Mouse (Mus musculus) kidney, adult 2 months (tissue): ENCODE measurements at regions not wholly inside any gene's neighbourhood (a gene's known extent, or its start where the extent isn't known, plus 50 kb on each side); places are given as distances from the start of the nearest gene placed in this dataset.

Experiments used
- DNase-seq: peaks from one replicate; pipeline ENCODE4 v3.0.0; 2021
- H3K27ac ChIP-seq: fragments of 200-500 bp; 2 replicates; pipeline ENCODE4 v1.5.1; 2012; ENCODE audit warnings: low read depth, low read length, control low read depth, inconsistent platforms; ENCODE audit not compliant: insufficient read depth
- H3K27me3 ChIP-seq: fragments of 200-500 bp; replicated peaks from 2 replicates; pipeline ENCODE4 v1.6.1; 2012; ENCODE audit warnings: mild to moderate bottlenecking, moderate library complexity, low read length, inconsistent platforms; ENCODE audit not compliant: control insufficient read depth, insufficient read depth
- H3K36me3 ChIP-seq: fragments of 200-500 bp; 2 replicates; pipeline ENCODE4 v1.6.1; 2012; ENCODE audit warnings: mild to moderate bottlenecking, moderate library complexity, low read length, inconsistent platforms; ENCODE audit not compliant: control insufficient read depth, insufficient read depth
- H3K4me1 ChIP-seq: fragments of 200-500 bp; 2 replicates; pipeline ENCODE4 v1.6.1; 2011; ENCODE audit warnings: low read length; ENCODE audit not compliant: control insufficient read depth, insufficient read depth
- H3K4me3 ChIP-seq: fragments of 200-500 bp; 2 replicates; pipeline ENCODE4 v1.5.1; 2011; ENCODE audit warnings: mild to moderate bottlenecking, low read depth, low read length, control low read depth; ENCODE audit not compliant: insufficient read depth
- CTCF ChIP-seq: fragments of 200-500 bp; conservative IDR thresholded peaks from 2 replicates; pipeline ENCODE4 v1.5.1; 2011; ENCODE audit warnings: low read depth, mild to moderate bottlenecking, control low read depth, low read length, moderate library complexity, mixed read lengths; ENCODE audit not compliant: insufficient read depth, insufficient read length
- POLR2A ChIP-seq: fragments of 200-500 bp; IDR thresholded peaks from one replicate; pipeline ENCODE4 v1.6.1; 2011; ENCODE audit warnings: low read depth, low read length, control low read depth
- WGBS: fragments of 180-500 bp; shearing (Covaris S2); methylation state at CpG from one replicate; pipeline ENCODE4 v1.1.7; 2018; 5-methylcytosine and 5-hydroxymethylcytosine counted together

GRCm38 (mm10) chr1:142605224-142605623, 1035.2 kb upstream of the B3galt2 start:
- 81% methylated on average over 2 of the region's 2 CpGs for WGBS
- TF ChIP-seq POLR2A: no peak
- TF ChIP-seq CTCF: no peak
- H3K4me3 ChIP-seq: no peak overlapping the region
- DNase-seq: no peak
- H3K36me3 ChIP-seq: no peaks in the 10 kb centered on the region
- H3K27ac ChIP-seq: no peak overlapping the region
- H3K27me3 ChIP-seq: no peaks in the 10 kb centered on the region
- no peaks in the 10 kb centered on the region for H3K4me1 ChIP-seq

GRCm38 (mm10) chr1:142606082-142606481, 1034.4 kb upstream of the B3galt2 start:
- WGBS: 87% methylated on average over 1 of the region's 1 CpGs
- H3K27me3 ChIP-seq: no peaks in the 10 kb centered on the region
- TF ChIP-seq POLR2A (no peak), CTCF (no peak)
- no peaks in the 10 kb centered on the region for H3K36me3 ChIP-seq
- no peak overlapping the region for H3K4me3 ChIP-seq
- no peaks in the 10 kb centered on the region for H3K4me1 ChIP-seq
- no peak for DNase-seq
- H3K27ac ChIP-seq: no peak overlapping the region

DNA sequence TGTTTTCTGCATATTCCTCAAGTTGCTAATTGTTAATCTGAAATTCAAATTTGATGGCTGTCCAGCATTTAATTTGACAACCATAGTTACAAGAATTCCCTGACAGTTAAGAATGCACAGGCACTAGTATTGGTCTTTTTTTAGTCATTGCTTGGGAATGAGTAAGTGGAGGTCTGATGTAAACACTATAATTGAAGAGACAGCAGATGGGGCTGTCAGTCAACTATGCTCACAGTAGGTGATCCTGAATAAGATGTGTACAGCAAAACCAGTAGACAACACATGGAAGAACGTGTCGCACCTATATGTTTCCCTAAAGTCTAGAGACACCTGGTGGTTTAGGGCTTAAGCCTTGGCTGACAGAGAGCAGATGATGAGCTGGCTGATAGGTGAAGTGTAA, 1019.0 kb upstream of the B3galt2 start:
- Histone ChIP-seq H3K4me3 (no peak overlapping the region), H3K27me3 (no peaks in the 10 kb centered on the region), H3K4me1 (no peaks in the 10 kb centered on the region), H3K36me3 (no peaks in the 10 kb centered on the region), H3K27ac (no peak overlapping the region)
- WGBS: 91% methylated on average over 2 of the region's 2 CpGs
- DNase-seq: no peak
- no peak for TF ChIP-seq POLR2A
- TF ChIP-seq CTCF: no peak

DNA sequence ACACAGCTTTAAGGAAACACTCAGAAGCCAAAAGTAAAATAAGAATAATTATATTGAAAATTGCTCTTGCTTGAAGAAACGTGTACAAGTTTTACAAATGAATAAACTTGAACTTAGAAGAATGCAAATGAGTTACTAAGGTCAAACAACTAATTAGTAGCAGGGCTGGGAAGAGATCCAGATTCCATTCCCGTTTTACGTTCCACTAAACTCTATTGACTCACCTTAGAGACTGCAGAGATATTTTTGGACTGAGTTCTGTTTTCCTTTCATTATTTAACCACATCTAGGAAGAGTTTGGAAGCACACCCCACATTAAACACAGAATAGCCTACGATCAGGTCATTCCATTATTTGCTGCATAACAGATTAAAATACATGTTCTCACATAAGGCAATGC, 1016.2 kb upstream of the B3galt2 start:
- Histone ChIP-seq H3K27me3 (no peaks in the 10 kb centered on the region), H3K36me3 (no peaks in the 10 kb centered on the region), H3K27ac (no peak overlapping the region), H3K4me3 (no peak overlapping the region), H3K4me1 (no peaks in the 10 kb centered on the region)
- WGBS: 13% methylated on average over 4 of the region's 4 CpGs
- no peak for TF ChIP-seq POLR2A
- no peak for TF ChIP-seq CTCF
- peak; percentile 92 for DNase-seq

- TF ChIP-seq CTCF (no peak), POLR2A (no peak)
- no peaks in the 10 kb centered on the region for H3K36me3 ChIP-seq
- 93% methylated on average over 2 of the region's 2 CpGs for WGBS
Measured at GRCm38 (mm10) chr1:142655289-142655688, 985.2 kb upstream of the B3galt2 start.

GRCm38 (mm10) chr1:142665262-142665661, 975.2 kb upstream of the B3galt2 start:
- H3K27ac ChIP-seq: no peak overlapping the region
- no peak overlapping the region for H3K4me3 ChIP-seq
- DNase-seq: no peak
- WGBS: 43% methylated on average over 4 of the region's 4 CpGs
- no peaks in the 10 kb centered on the region for H3K36me3 ChIP-seq
- H3K4me1 ChIP-seq: no peaks in the 10 kb centered on the region
- TF ChIP-seq CTCF: no peak
- TF ChIP-seq POLR2A: no peak
- H3K27me3 ChIP-seq: no peaks in the 10 kb centered on the region

More at GRCm38 (mm10) chr1:142655289-142655688, 985.2 kb upstream of the B3galt2 start:
- Histone ChIP-seq H3K27me3 (no peaks in the 10 kb centered on the region), H3K27ac (no peak overlapping the region), H3K4me3 (no peak overlapping the region), H3K4me1 (no peaks in the 10 kb centered on the region)
- DNase-seq: no peak

DNA sequence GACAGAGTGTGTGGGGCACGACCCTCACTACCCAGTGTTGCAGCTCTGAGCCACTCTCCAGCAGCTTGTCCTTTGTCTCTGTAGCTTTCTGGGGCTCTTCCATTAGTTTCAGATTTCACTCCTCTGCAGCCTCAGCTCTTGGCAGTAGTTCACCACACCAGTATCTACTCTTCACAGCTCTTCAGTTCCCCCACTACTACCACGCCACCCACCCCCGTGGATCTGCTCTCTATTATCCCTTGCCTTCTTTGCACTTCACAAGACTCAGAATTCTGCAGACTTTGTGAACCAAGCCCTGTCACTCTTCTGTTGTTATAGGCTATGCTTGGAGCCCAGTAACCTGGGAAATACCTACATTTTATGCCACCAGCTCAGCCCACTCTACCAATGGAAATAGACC, 960.5 kb upstream of the B3galt2 start:
- Histone ChIP-seq H3K4me1 (no peaks in the 10 kb centered on the region), H3K27me3 (no peaks in the 10 kb centered on the region), H3K27ac (no peak overlapping the region), H3K36me3 (no peaks in the 10 kb centered on the region), H3K4me3 (no peak overlapping the region)
- WGBS: 80% methylated on average over 3 of the region's 3 CpGs
- no peak for DNase-seq
- TF ChIP-seq CTCF: no peak
- no peak for TF ChIP-seq POLR2A

DNA sequence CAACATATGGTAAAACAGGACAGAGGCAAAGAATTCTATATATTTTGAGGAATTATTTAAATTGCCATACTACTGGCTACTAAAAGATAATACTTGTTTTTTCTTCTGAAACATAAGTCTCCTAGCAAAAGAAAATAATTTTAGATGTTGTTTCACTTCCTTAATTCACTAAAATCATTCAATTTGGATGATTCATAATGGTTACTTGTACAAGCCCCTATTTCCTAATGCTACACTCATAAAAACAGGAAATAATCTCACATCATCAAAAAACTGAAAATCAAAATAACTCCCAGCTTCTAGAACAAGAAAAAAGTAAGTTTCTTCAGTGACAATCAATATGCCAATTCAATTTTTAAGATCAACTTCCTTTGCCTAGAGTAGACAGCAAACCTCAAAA, 951.6 kb upstream of the B3galt2 start:
- no peak overlapping the region for H3K4me3 ChIP-seq
- no peaks in the 10 kb centered on the region for H3K27me3 ChIP-seq
- no peak for TF ChIP-seq POLR2A
- no peak overlapping the region for H3K27ac ChIP-seq
- H3K4me1 ChIP-seq: no peaks in the 10 kb centered on the region
- H3K36me3 ChIP-seq: no peaks in the 10 kb centered on the region
- no peak for DNase-seq
